Mouse (Mus musculus) spleen, postnatal 0 days (tissue): ENCODE data around the gene Mxd4. TPM values are rescaled to one million over a fixed set of nuclear protein-coding genes. Genes with fewer than 3 reads are reported as not detected.

Source experiments
- polyA plus RNA-seq: library from polyadenylated mRNA; unstranded; fragments of >200 nt; fragmentation: Nextera tagmentation; extraction: Ambion mirVana; gene quantifications from 2 replicates; pipeline ENCODE4 v1.2.1, GENCODE M21; 2015

The Mxd4 gene
- polyA plus RNA-seq = 16.0 and 21.2 TPM in 2 replicates

GRCm38 (mm10) chr5:34187601-34188316 is at the start of gene Mxd4:
Gene Mxd4 (minus strand): TSS chr5:34187720.

GRCm38 (mm10) chr5:34168950-34169891 is 18.3 kb downstream of the Mxd4 start, which contains the start of the genes Poln and Haus3:
Gene Poln (minus strand): TSS chr5:34169448.
Gene Haus3 (minus strand): TSS chr5:34169527.

Other genes starting within 250 kb of the Mxd4 start
- 17.3 and 20.9 TPM in 2 replicates for gene Gm1673, start 204.3 kb downstream of the Mxd4 start, polyA plus RNA-seq
- 0.52 and 0.70 TPM in 2 replicates for gene Nat8l, start 191.7 kb downstream of the Mxd4 start, polyA plus RNA-seq
- gene Poln, start 18.3 kb downstream of the Mxd4 start, polyA plus RNA-seq = 1.8 and 4.2 TPM in 2 replicates
- gene Haus3, start 18.2 kb downstream of the Mxd4 start, polyA plus RNA-seq = 32.3 and 35.7 TPM in 2 replicates
- gene Zfyve28, start 100.7 kb upstream of the Mxd4 start, polyA plus RNA-seq = 0.13 TPM in 2 replicates
- not detected in 2 replicates for gene Cfap99, start 100.9 kb upstream of the Mxd4 start, polyA plus RNA-seq
- 73.5 and 75.8 TPM in 2 replicates for gene Rnf4, start 148.6 kb upstream of the Mxd4 start, polyA plus RNA-seq
- 6.9 and 8.2 TPM in 2 replicates for gene Fam193a, start 182.2 kb upstream of the Mxd4 start, polyA plus RNA-seq